Mouse (Mus musculus): ENCODE data around the gene Rrp12. TPM values are rescaled to one million over a fixed set of nuclear protein-coding genes. Genes with fewer than 3 reads are reported as not detected.

Rrp12 gene
- polyA plus RNA-seq, 1 experiment from 2014 or later = 6.3 TPM

DNA sequence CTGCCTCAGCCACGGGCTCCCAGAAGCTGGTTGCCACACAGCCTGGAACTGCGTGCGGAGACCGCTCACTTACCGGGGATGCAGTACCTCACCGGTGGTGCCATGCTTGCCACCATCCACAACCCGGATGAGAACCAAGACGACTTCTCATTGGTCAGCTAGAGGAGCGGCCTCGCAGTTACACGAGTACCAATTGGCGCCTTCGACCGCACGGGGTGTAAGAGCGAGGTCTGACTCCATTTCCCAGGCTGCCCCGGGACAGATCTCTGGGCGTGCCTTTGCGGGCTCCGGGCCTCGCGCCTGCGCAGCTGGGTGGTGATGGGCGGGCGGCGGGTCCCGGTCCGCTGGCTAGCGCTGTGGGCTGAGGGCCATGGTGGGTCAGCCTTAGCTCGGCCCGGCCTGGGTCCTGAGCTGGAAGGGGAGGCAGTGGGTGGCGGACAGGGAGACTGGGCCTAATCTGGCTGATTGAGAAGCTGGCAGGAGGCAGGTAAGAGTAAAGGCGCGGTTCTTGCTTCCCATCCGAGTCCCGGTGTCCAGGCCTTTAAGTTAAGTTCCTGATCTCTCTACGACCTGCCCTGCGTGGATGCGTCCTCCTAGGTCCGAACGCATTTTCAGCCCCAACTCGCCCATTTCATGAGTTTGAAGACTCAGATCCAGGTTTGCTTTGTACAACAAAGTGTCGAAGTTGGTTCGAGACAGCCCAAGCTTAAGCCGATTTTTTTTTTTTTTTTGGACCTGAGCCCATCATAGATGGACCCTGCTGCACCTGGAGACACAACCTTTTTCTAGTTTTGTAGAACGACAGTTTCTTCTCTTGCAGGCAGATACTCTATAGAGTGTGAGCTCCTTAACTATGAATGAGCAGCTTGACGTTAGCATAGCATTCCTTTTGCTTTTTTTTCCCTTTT, 37.5 kb upstream of the Rrp12 start, which contains the start of the genes Exosc1 and Zdhhc16:
Gene Exosc1 (minus strand): TSS at position 245 of the 908 bp plus-strand sequence.
Gene Zdhhc16 (plus strand): TSS at position 302 of the 908 bp plus-strand sequence.
- under 1% methylated on average over 46 of the region's 47 CpGs for WGBS
- Histone ChIP-seq H3K4me3 (ENCODE audit: low read depth, low read length) (peak within 1 kb of the TSS; percentile 84), H3K4me2 (replicated peaks; ENCODE audit: low read depth) (peak within 1 kb of the TSS; percentile 90), H3K4me1 (replicated peaks; ENCODE audit: control insufficient read depth, insufficient read depth) (no peaks in the 10 kb centered on the region; the same call in 1 of the 2 replicates), H3K27me3 (ENCODE audit: control insufficient read depth, insufficient read depth, low read length) (no peaks in the 10 kb centered on the region), H3K27ac (replicated peaks) (0 out of 2 replicates have a peak within 1 kb of the TSS, but pooled peaks have one; percentile 24), H3K9ac (ENCODE audit: low read length) (peak within 1 kb of the TSS; percentile 77), H3K36me3 (ENCODE audit: control insufficient read depth, insufficient read depth, low read length) (peaks cover 11% of the 10 kb centered on the region; the same call in 1 of the 2 replicates), H3K9me3 (ENCODE audit: control insufficient read depth, low read length) (no peaks in the 10 kb centered on the region)
- TF ChIP-seq EP300 (optimal IDR thresholded peaks at IDR 0.05) = no peak
- TF ChIP-seq CTCF (IDR thresholded peaks at IDR 0.05; ENCODE audit: low read depth) = no peak
- ATAC-seq (ENCODE audit: low FRiP score, low TSS enrichment) (peak; percentile 100), DNase-seq (ENCODE audit: low spot score) (peak; percentile 97)

DNA sequence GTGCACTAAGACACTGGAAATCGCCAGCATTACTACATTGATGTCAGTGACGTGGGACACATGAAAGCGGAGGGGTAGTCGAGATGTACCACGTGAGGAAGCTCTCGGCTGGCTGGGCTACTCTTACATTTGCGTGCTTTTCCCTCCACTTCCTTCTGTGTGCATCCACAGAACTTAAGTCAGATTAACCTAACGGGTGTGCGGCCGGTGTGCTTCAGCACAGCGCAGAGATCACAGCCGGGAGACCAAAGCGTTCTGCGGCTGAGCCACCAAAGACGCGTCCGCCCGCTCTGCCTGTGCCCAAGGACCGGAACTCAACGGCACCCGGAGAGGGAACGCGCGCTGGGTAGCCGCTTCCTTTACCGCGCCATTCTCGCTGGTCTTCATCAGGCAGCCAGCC, 36.7 kb upstream of the Rrp12 start:
- ATAC-seq (ENCODE audit: low FRiP score, low TSS enrichment) = peak; percentile 8; the same call in 1 of the 2 replicates
- H3K9ac ChIP-seq (ENCODE audit: low read length) = peak overlapping the region; percentile 71

DNA sequence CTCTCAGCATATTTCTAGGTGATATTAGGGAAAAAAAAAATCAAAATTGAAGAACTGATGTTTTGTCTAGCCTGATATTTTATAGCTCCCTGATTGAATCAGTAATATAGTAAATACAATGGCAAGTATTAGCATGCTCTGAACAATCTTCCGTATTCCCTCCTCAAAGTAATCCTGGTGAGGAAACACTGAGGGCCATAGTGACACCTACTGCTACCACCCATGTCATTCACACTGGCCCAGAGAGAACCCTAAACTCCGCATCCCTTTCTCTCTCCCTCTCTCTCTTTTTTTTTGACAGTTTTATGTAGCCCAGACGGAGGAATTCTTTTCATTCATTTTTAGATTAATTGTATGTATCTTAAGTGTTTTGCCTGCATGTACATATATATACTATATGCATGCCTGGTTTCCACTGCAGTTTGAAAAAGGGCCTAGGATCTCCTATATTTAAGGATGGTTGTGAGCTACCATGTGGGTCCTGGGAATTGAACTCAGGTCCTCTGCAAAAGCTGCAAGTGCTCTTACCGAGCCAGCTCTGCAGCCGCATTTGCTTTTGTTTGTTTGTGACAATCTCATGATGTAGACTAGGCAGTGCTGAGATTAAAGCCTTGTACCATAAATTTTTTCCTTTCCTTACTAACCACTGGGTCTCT, 24.6 kb upstream of the Rrp12 start:
- peaks cover 20% of the 10 kb centered on the region for H3K36me3 ChIP-seq (ENCODE audit: control insufficient read depth, insufficient read depth, low read length)
- no peak for ATAC-seq (ENCODE audit: low FRiP score, low TSS enrichment)

More for the DNA sequence above, 36.7 kb upstream of the Rrp12 start:
- Histone ChIP-seq H3K27me3 (ENCODE audit: control insufficient read depth, insufficient read depth, low read length) (no peaks in the 10 kb centered on the region), H3K4me2 (replicated peaks; ENCODE audit: low read depth) (peak overlapping the region; percentile 90), H3K36me3 (ENCODE audit: control insufficient read depth, insufficient read depth, low read length) (peaks cover 10% of the 10 kb centered on the region; the same call in 1 of the 2 replicates), H3K4me3 (ENCODE audit: low read depth, low read length) (peak overlapping the region; percentile 84), H3K27ac (replicated peaks) (0 out of 2 replicates have a peak overlapping the region, but pooled peaks have one; percentile 24), H3K4me1 (replicated peaks; ENCODE audit: control insufficient read depth, insufficient read depth) (no peaks in the 10 kb centered on the region; the same call in 1 of the 2 replicates), H3K9me3 (ENCODE audit: control insufficient read depth, low read length) (no peaks in the 10 kb centered on the region)
- DNase-seq (ENCODE audit: low spot score) = no peak
- TF ChIP-seq EP300 (optimal IDR thresholded peaks at IDR 0.05) (no peak), CTCF (IDR thresholded peaks at IDR 0.05; ENCODE audit: low read depth) (no peak)
- 0% methylated on average over 28 of the region's 28 CpGs for WGBS

DNA sequence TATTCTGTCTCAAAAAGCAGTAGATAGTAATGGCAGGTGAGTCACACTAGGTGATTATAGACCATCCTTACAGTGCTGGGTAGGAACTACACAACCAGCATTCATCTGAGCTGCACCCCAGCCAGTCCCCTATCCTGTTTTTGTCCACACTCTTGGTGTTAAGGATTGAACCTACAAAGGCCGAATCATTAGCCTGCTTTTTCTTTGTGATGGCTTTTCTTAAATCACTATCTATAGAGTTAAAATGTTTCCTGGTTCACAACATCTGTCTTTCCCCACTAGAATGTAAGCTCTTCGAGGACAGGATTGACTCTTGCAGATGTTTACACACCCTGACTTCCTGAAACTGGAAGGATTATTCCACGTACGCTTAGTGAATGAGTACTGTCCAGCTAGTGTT, 23.5 kb upstream of the Rrp12 start:
- no peaks in the 10 kb centered on the region for H3K4me1 ChIP-seq (replicated peaks; ENCODE audit: control insufficient read depth, insufficient read depth)
- H3K27me3 ChIP-seq (ENCODE audit: control insufficient read depth, insufficient read depth, low read length) = no peaks in the 10 kb centered on the region
- no peak overlapping the region for H3K27ac ChIP-seq (replicated peaks)
- no peak for TF ChIP-seq EP300 (optimal IDR thresholded peaks at IDR 0.05)
- no peak for TF ChIP-seq CTCF (IDR thresholded peaks at IDR 0.05; ENCODE audit: low read depth)
- WGBS = 59% methylated on average over 4 of the region's 4 CpGs
- H3K4me3 ChIP-seq (ENCODE audit: low read depth, low read length) = no peak overlapping the region
- H3K9ac ChIP-seq (ENCODE audit: low read length) = no peak overlapping the region
- no peak for ATAC-seq (ENCODE audit: low FRiP score, low TSS enrichment)
- DNase-seq (ENCODE audit: low spot score) = no peak
- peaks cover 20% of the 10 kb centered on the region for H3K36me3 ChIP-seq (ENCODE audit: control insufficient read depth, insufficient read depth, low read length)
- H3K4me2 ChIP-seq (replicated peaks; ENCODE audit: low read depth) = no peak overlapping the region
- H3K9me3 ChIP-seq (ENCODE audit: control insufficient read depth, low read length) = no peaks in the 10 kb centered on the region

More for the DNA sequence above, 24.6 kb upstream of the Rrp12 start:
- H3K4me2 ChIP-seq (replicated peaks; ENCODE audit: low read depth) = no peak overlapping the region
- no peak for DNase-seq (ENCODE audit: low spot score)
- TF ChIP-seq EP300 (optimal IDR thresholded peaks at IDR 0.05) (no peak), CTCF (IDR thresholded peaks at IDR 0.05; ENCODE audit: low read depth) (no peak)
- no peak overlapping the region for H3K9ac ChIP-seq (ENCODE audit: low read length)
- H3K27ac ChIP-seq (replicated peaks) = no peak overlapping the region
- no peak overlapping the region for H3K4me3 ChIP-seq (ENCODE audit: low read depth, low read length)
- no peaks in the 10 kb centered on the region for H3K9me3 ChIP-seq (ENCODE audit: control insufficient read depth, low read length)
- H3K4me1 ChIP-seq (replicated peaks; ENCODE audit: control insufficient read depth, insufficient read depth) = no peaks in the 10 kb centered on the region
- WGBS = 78% methylated on average over 5 of the region's 5 CpGs
- H3K27me3 ChIP-seq (ENCODE audit: control insufficient read depth, insufficient read depth, low read length) = no peaks in the 10 kb centered on the region

DNA sequence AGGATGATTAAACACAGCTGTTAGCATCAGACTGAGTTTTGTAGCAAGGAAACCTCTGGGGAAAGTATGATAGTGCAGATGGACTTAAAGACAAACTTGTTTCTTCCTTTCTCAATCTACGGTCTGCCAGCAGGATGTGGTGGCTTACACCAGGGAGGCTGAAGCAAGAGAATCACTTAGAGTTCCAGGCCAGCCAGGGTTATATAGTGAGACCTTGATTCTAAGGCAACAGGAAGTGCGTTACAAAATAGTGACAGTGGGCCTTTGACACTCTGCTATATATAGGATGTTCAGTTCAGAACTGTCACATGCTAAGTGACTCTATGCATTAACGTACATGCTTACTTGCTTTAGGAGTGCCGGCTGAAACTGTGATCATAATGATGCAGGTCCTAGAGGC, 20.9 kb upstream of the Rrp12 start:
- H3K36me3 ChIP-seq (ENCODE audit: control insufficient read depth, insufficient read depth, low read length) = peaks cover 18% of the 10 kb centered on the region
- WGBS = 84% methylated on average over 4 of the region's 4 CpGs
- no peak for ATAC-seq (ENCODE audit: low FRiP score, low TSS enrichment)

More for the DNA sequence above, 20.9 kb upstream of the Rrp12 start:
- DNase-seq (ENCODE audit: low spot score) = no peak
- Histone ChIP-seq H3K4me2 (replicated peaks; ENCODE audit: low read depth) (no peak overlapping the region), H3K4me1 (replicated peaks; ENCODE audit: control insufficient read depth, insufficient read depth) (peaks cover 6% of the 10 kb centered on the region; the same call in 1 of the 2 replicates), H3K27me3 (ENCODE audit: control insufficient read depth, insufficient read depth, low read length) (no peaks in the 10 kb centered on the region), H3K4me3 (ENCODE audit: low read depth, low read length) (no peak overlapping the region), H3K9ac (ENCODE audit: low read length) (no peak overlapping the region), H3K9me3 (ENCODE audit: control insufficient read depth, low read length) (no peaks in the 10 kb centered on the region), H3K27ac (replicated peaks) (no peak overlapping the region)
- no peak for TF ChIP-seq EP300 (optimal IDR thresholded peaks at IDR 0.05)
- TF ChIP-seq CTCF (IDR thresholded peaks at IDR 0.05; ENCODE audit: low read depth) = no peak

Data from stomach, postnatal 0 days (tissue).